Mouse (Mus musculus): ENCODE data around the gene Rnf149.
"Not testable (repeated sequence)": the region's sequence is repeated elsewhere in the genome, so short reads cannot be mapped to it uniquely, and the experiment has no call there.

Gene Rnf149

DNA sequence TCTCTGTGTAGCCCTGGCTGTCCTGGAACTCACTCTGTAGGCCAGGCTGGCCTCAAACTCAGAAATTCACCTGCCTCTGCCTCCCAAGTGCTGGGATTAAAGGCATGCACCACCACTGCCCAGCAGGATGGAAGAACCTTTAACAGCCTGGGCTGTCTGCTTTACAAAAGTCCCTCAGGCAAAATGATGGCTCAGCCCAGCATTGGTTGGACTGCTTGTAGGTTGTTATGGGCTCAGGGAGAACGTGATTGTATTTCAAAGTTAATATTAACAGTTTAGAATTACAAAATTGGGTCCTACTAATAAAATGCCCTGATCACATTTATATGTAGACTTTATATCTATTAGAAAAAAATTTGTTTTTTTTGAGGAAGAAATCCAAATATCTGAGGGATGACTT lies 14.4 kb upstream of the Rnf149 start:
- H3K36me3 ChIP-seq (ENCODE audit: control insufficient read depth, insufficient read depth, low read length, poor library complexity, severe bottlenecking); H3K27me3 ChIP-seq (ENCODE audit: control insufficient read depth, insufficient read depth, low read length, poor library complexity, severe bottlenecking); DNase-seq (ENCODE audit: low read depth, low spot score): not testable (repeated sequence)

DNA sequence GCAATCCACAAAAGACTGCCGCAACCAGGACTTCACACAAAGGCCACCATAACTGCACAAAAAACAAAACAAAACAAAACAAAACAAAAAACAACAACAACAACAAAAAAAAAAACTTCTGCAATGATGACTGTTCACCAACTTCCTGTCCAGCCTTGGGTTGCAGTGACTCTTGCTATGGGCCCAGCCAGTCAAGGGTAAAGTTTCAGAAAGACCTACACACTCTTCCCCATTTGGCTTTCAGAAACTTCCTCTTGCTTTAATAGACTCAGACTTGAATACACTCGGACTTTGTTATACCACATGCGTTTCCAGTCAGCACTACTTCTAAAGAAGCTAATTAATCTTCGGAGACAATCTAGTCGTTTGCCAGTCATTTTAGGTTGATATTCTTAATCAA lies 13.0 kb upstream of the Rnf149 start:
- DNase-seq (ENCODE audit: low read depth, low spot score): peak; percentile 12
- H3K36me3 ChIP-seq (ENCODE audit: control insufficient read depth, insufficient read depth, low read length, poor library complexity, severe bottlenecking): no peaks in the 10 kb centered on the region

DNA sequence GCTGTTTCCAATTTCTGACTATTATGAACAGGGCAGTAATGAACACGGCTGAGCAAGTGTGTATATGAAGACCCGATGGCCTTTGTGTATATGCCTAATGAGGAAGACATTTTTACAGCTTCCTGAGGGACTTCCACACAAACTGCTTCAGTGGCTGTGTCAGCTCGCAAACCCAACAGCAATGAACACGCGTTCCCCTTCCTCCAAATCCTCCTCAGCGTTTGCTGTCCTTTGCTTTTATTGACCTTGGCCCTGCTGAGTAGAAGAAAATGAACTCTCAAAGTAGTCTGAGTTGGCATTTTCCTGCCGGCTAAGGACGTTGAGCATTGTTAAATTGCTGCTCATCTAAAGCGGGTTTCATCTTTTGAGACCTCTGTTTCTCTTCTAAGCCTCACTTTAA lies 8.2 kb upstream of the Rnf149 start:
- H3K36me3 ChIP-seq (ENCODE audit: control insufficient read depth, insufficient read depth, low read length, poor library complexity, severe bottlenecking): no peaks in the 10 kb centered on the region
- DNase-seq (ENCODE audit: low read depth, low spot score): no peak
- H3K27me3 ChIP-seq (ENCODE audit: control insufficient read depth, insufficient read depth, low read length, poor library complexity, severe bottlenecking): no peaks in the 10 kb centered on the region; the same call in 1 of the 2 replicates

More for the DNA sequence above, 13.0 kb upstream of the Rnf149 start:
- no peaks in the 10 kb centered on the region for H3K27me3 ChIP-seq (ENCODE audit: control insufficient read depth, insufficient read depth, low read length, poor library complexity, severe bottlenecking)

DNA sequence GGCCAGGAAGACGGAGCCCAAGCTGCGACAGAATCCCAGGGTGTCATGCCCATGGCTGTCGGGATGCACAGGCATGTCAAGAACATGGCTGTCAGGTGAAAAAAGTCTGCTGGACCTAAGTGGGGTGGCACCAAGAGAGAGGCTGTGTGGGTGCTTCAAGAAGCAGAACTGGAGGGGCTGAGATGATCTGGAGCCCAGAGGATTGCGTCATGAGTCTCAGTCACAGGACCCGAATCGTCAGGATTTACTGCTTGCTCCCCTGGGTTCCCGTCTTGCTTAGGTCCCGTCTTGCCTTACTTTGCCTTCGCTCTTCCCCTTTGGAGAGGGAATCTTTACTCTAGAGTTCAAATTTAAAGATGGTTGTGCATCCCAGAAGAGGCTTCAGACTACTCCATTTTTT lies 6.0 kb upstream of the Rnf149 start:
- Histone ChIP-seq H3K36me3 (ENCODE audit: control insufficient read depth, insufficient read depth, low read length, poor library complexity, severe bottlenecking) (no peaks in the 10 kb centered on the region), H3K27me3 (ENCODE audit: control insufficient read depth, insufficient read depth, low read length, poor library complexity, severe bottlenecking) (no peaks in the 10 kb centered on the region; the same call in 1 of the 2 replicates)
- DNase-seq (ENCODE audit: low read depth, low spot score): peak; percentile 6

DNA sequence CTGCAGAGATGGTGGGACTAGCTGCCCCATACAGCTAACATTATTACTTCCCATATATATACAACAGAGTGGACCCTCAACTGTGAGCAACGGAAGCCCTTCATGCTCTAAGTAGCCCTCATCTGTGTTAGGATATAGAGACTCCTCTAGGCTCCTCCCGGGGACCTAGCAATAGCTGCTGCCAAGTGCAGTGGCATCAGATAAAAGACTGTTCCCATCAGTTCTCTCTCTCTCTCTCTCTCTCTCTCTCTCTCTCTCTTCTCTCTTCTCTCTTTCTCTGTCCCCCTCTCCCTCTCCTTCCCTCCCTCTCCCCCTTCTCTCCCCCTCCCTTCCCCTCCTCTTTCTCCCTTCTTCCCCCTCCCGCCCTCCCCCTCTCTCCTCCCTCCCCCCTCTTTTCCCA lies 4.0 kb upstream of the Rnf149 start:
- Histone ChIP-seq H3K27me3 (ENCODE audit: control insufficient read depth, insufficient read depth, low read length, poor library complexity, severe bottlenecking) (no peaks in the 10 kb centered on the region; the same call in 1 of the 2 replicates), H3K36me3 (ENCODE audit: control insufficient read depth, insufficient read depth, low read length, poor library complexity, severe bottlenecking) (no peaks in the 10 kb centered on the region)
- no peak for DNase-seq (ENCODE audit: low read depth, low spot score)

DNA sequence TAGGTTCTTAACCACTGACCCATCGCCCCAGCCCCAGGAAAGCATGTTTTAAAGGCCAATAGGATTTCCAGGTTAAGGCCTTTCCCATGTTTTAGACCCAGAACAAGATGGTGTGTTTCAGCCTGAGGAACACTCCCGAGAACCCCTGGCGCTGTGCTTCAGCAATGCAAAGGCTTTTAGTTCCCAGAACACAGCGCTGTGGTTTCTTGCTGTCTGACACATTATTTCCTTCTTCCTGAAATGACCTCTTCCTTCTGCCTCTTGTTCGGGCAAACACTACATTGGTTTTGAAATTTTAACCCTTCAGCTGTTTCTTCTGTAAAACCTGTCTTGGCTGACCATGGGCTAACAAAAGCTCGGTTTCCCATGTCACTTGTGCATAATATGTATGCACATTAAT lies 1.9 kb upstream of the Rnf149 start:
- Histone ChIP-seq H3K36me3 (ENCODE audit: control insufficient read depth, insufficient read depth, low read length, poor library complexity, severe bottlenecking) (no peaks in the 10 kb centered on the region), H3K27me3 (ENCODE audit: control insufficient read depth, insufficient read depth, low read length, poor library complexity, severe bottlenecking) (no peaks in the 10 kb centered on the region; the same call in 1 of the 2 replicates)
- no peak for DNase-seq (ENCODE audit: low read depth, low spot score)

DNA sequence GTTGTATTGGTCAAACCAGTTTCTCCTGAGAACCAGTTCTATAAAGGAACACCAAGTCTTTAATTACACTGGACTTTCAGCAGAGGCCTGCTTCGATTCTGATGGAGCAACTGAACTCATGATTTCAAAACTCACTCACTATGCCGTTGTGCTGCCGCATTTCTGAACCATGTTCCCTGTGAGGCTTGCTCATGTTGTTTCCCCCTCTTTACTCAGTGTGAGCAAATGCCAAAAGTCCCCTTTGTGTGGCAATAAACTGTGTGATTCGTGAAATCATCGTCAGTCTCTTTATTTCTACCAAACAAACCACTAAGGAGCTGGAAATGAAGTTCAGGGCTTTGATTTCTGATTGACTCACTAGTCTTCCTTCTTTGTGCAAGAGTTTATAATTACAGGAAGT lies 1.2 kb upstream of the Rnf149 start:
- Histone ChIP-seq H3K27me3 (ENCODE audit: control insufficient read depth, insufficient read depth, low read length, poor library complexity, severe bottlenecking) (no peaks in the 10 kb centered on the region), H3K36me3 (ENCODE audit: control insufficient read depth, insufficient read depth, low read length, poor library complexity, severe bottlenecking) (no peaks in the 10 kb centered on the region)
- no peak for DNase-seq (ENCODE audit: low read depth, low spot score)

DNA sequence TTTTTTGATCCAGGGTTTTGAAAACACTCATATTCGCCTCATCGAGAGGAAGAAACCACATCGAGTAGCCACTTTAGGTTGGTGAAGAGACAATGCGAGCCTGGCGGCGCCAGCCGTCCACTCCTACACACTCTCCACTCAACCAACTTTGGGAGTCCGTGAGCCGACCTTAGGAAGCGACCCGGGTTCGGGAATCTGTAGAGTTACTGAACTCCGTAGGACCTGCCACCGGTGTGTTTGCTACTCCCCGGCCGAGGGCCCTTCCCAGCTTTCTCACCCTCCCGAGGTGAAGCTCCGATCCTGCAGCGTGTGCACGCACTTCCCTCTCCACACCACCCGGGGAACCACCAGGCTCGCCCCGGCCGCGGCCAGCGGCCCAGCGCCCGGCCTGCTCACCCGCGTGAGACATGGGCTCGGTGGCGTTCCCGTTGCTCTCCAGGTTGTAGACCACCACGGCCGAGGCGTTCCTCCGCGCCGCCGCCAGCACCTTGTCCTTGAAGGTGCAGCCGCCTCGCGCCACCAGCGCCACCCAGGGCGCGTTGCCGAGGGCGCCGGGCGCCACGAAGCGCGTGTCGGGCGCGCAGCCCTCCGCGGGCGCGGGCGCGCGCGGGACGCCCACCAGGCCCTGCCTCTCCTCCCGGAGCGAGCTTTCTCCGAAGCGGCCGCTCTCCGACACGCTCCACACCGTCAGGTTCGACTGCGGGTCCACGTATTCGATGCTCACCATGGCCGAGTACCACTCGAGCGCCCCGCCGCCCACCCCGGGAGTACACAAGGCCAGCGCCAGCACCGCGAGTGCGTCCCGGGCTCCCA lies 568 bp downstream of the Rnf149 start:
- Histone ChIP-seq H3K36me3 (ENCODE audit: control insufficient read depth, insufficient read depth, low read length, poor library complexity, severe bottlenecking) (no peaks in the 10 kb centered on the region), H3K27me3 (ENCODE audit: control insufficient read depth, insufficient read depth, low read length, poor library complexity, severe bottlenecking) (no peaks in the 10 kb centered on the region)
- DNase-seq (ENCODE audit: low read depth, low spot score): peak; percentile 62

DNA sequence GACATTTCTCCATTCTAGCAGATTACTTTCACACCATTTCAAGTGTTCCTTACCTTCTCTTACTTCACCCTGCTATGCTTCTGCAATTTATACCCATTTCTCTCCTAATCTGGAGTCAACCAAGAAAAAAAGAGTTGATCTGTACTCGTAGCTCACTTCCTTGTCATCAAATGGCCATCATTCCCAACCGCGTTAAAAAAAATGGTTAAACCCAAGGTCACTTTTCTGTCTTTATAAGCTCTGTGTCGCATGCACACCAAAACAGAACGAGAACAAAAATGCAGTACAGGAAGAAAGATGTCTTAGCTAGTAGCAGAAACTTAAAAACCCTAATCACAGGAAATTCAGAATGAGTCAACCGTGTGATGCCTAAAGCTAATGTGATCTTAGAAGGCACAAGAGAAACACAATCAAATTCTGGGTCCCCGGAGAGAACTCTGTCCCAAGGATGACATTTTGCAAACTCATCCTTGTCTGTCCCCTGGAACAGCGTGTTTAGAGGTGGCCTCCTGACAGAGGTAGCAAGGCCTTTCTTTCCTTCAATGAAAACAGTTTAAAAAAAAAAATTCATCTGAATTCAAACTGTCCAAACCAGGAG lies 1.3 kb downstream of the Rnf149 start:
- Histone ChIP-seq H3K27me3 (ENCODE audit: control insufficient read depth, insufficient read depth, low read length, poor library complexity, severe bottlenecking) (no peaks in the 10 kb centered on the region), H3K36me3 (ENCODE audit: control insufficient read depth, insufficient read depth, low read length, poor library complexity, severe bottlenecking) (no peaks in the 10 kb centered on the region)
- peak; percentile 17 for DNase-seq (ENCODE audit: low read depth, low spot score)

DNA sequence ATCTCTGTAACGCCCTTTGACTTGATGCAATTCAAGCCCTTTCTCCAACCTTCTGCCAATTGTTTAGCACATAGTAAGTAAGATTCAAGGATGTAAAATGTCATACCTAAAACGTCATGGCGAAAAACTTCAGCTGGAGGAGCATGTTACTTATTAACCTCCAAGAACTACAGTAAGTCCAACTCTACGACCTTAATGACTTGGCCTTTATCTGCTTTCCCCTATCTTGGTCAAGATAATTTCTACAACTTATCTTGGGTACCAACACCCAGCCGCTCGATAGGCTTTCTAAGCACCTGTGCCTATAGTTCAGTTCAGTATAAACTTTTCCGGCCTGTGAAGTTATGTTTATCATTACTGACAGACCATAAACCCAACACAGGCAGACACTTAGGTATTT lies 3.3 kb downstream of the Rnf149 start:
- H3K27me3 ChIP-seq (ENCODE audit: control insufficient read depth, insufficient read depth, low read length, poor library complexity, severe bottlenecking): no peaks in the 10 kb centered on the region
- no peaks in the 10 kb centered on the region for H3K36me3 ChIP-seq (ENCODE audit: control insufficient read depth, insufficient read depth, low read length, poor library complexity, severe bottlenecking)

DNA sequence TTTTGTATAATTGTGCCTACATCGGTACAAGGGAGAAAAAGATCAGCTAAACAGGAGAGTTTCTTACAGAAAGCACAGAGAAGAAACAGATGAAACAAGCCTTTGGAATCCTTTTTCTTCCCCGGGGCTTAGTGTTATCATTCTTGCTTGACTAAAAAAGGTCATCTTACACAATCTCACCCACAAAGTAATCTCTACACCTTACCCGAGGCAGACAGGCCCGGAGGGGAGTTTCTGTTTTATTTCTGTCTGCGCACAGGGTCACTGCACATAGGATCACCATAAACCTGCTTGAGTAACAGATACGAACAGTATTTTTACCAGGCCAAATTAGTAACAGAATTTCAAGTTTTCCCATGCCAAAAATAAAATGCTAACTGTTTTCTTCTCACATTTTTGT lies 5.6 kb downstream of the Rnf149 start:
- DNase-seq (ENCODE audit: low read depth, low spot score): no peak
- Histone ChIP-seq H3K27me3 (ENCODE audit: control insufficient read depth, insufficient read depth, low read length, poor library complexity, severe bottlenecking) (no peaks in the 10 kb centered on the region), H3K36me3 (ENCODE audit: control insufficient read depth, insufficient read depth, low read length, poor library complexity, severe bottlenecking) (no peaks in the 10 kb centered on the region)

More for the DNA sequence above, 3.3 kb downstream of the Rnf149 start:
- DNase-seq (ENCODE audit: low read depth, low spot score): no peak

DNA sequence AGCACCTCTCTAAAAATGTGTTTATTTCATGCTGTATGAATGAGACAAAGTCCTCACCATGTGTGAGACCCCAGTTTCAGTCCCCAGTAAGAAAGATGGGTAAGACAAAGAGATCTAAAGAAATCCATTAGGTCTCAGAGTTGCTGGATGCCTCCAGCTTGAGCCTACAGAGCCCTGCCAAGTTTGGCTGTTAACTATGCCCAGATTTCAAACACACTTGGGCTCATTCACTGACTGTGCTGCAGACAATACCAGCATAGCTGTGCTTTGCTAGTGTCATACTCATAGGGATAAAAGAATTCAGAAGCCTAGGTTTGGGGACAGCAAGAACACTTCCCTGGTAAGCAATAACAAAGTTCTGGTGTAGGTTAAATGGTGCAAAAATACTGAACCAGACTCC lies 9.1 kb downstream of the Rnf149 start:
- no peak for DNase-seq (ENCODE audit: low read depth, low spot score)
- H3K36me3 ChIP-seq (ENCODE audit: control insufficient read depth, insufficient read depth, low read length, poor library complexity, severe bottlenecking): peaks cover 2% of the 10 kb centered on the region; the same call in 1 of the 2 replicates
- no peaks in the 10 kb centered on the region for H3K27me3 ChIP-seq (ENCODE audit: control insufficient read depth, insufficient read depth, low read length, poor library complexity, severe bottlenecking)

DNA sequence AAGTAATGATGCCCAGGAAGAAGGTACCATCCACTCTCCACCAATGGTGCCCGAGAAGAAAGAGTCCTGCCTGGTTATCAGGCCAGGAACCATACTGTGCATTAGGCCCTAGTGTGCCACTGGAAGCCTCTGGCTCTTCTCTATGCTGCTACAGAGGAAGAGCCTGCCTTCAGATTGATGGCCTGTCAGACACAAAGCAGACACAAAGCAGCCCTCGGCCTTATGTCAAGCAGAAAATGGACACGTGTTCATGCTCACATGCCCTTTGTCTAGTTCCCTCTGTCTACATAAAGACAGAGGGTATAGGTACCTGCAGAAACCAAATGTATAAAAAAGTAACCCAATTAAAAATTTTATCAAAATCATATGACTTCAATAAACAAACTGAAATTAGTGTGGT lies 12.6 kb downstream of the Rnf149 start:
- DNase-seq (ENCODE audit: low read depth, low spot score): no peak
- H3K36me3 ChIP-seq (ENCODE audit: control insufficient read depth, insufficient read depth, low read length, poor library complexity, severe bottlenecking): peaks cover 2% of the 10 kb centered on the region; the same call in 1 of the 2 replicates
- no peaks in the 10 kb centered on the region for H3K27me3 ChIP-seq (ENCODE audit: control insufficient read depth, insufficient read depth, low read length, poor library complexity, severe bottlenecking)

DNA sequence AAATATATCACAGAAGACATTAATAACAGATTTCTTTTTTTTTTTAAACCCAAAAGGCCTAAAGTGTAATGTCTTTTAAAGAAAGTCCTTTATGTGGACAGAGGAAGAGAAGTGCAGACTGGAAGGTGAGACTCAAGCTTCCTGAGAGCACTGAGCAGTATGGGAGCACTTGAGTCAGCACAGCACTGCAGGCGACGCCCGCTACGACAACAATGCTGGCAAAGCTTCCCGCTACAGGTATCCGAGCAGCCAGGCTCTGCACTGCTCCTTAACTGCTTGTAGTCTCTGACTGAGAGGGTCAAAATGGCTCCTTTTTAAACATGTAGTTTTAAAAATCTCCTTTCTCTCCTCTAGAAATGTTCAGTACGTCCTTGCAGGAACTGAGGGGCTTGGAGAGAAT lies 14.0 kb downstream of the Rnf149 start:
- no peak for DNase-seq (ENCODE audit: low read depth, low spot score)
- no peaks in the 10 kb centered on the region for H3K27me3 ChIP-seq (ENCODE audit: control insufficient read depth, insufficient read depth, low read length, poor library complexity, severe bottlenecking)
- peaks cover 2% of the 10 kb centered on the region; the same call in 1 of the 2 replicates for H3K36me3 ChIP-seq (ENCODE audit: control insufficient read depth, insufficient read depth, low read length, poor library complexity, severe bottlenecking)

DNA sequence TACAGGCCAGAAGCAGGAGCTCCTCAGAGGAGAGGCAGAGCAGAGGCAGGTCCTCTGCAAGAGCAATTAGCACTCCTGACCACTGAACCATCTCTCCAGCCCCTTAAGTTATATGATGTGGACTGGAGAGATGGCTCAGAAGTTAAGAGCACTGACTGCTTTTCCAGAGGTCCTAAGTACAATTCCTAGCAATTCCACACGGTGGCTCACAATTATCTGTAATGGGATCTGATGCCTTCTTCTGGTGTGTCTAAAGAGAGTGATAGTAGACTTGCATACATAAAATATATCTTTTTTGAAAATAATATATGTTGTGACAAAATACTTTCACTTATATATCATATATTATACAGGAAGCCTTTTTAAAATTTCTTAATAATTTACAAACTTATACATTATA lies 15.3 kb downstream of the Rnf149 start:
- DNase-seq (ENCODE audit: low read depth, low spot score): no peak
- H3K36me3 ChIP-seq (ENCODE audit: control insufficient read depth, insufficient read depth, low read length, poor library complexity, severe bottlenecking): peaks cover 2% of the 10 kb centered on the region; the same call in 1 of the 2 replicates
- no peaks in the 10 kb centered on the region for H3K27me3 ChIP-seq (ENCODE audit: control insufficient read depth, insufficient read depth, low read length, poor library complexity, severe bottlenecking)

Data from splenic B cell, adult 2 months (primary cell).